Mouse (Mus musculus): Measurements from ENCODE around the gene Ggcx. TPM values are rescaled to one million over a fixed set of nuclear protein-coding genes. Genes with fewer than 3 reads are reported as not detected.

The Ggcx gene
- polyA plus RNA-seq, 1 experiment from 2014 or later: 48.0 TPM

GRCm38 (mm10) chr6:72410003-72410402, 4.1 kb upstream of the Ggcx start:
- Histone ChIP-seq H3K4me2 (no peak overlapping the region), H3K27me3 (no peaks in the 10 kb centered on the region)
- 39% methylated on average over 1 of the region's 1 CpGs for WGBS

GRCm38 (mm10) chr6:72410518-72410917, 3.6 kb upstream of the Ggcx start:
- no peak overlapping the region for H3K4me2 ChIP-seq
- no peaks in the 10 kb centered on the region for H3K36me3 ChIP-seq
- no peak overlapping the region for H3K4me3 ChIP-seq
- H3K9me3 ChIP-seq: no peaks in the 10 kb centered on the region
- peaks cover 11% of the 10 kb centered on the region for H3K4me1 ChIP-seq
- no peak for ATAC-seq (ENCODE audit: insufficient number of reproducible peaks, low FRiP score, low TSS enrichment, low read depth)
- no peaks in the 10 kb centered on the region for H3K27me3 ChIP-seq
- no peak overlapping the region for H3K9ac ChIP-seq
- WGBS: 84% methylated on average over 7 of the region's 7 CpGs
- H3K27ac ChIP-seq: no peak overlapping the region

More at GRCm38 (mm10) chr6:72410003-72410402, 4.1 kb upstream of the Ggcx start:
- H3K4me1 ChIP-seq: peaks cover 7% of the 10 kb centered on the region
- H3K9me3 ChIP-seq: no peaks in the 10 kb centered on the region
- H3K36me3 ChIP-seq: no peaks in the 10 kb centered on the region
- H3K27ac ChIP-seq: no peak overlapping the region
- no peak overlapping the region for H3K9ac ChIP-seq
- no peak for ATAC-seq (ENCODE audit: insufficient number of reproducible peaks, low FRiP score, low TSS enrichment, low read depth)
- no peak overlapping the region for H3K4me3 ChIP-seq

- 80% methylated on average over 5 of the region's 5 CpGs for WGBS
Measured at GRCm38 (mm10) chr6:72415181-72415580, 1.1 kb downstream of the Ggcx start.

GRCm38 (mm10) chr6:72415964-72416772, 2.1 kb downstream of the Ggcx start:
- 80% methylated on average over 7 of the region's 7 CpGs for WGBS

More at GRCm38 (mm10) chr6:72415181-72415580, 1.1 kb downstream of the Ggcx start:
- H3K9ac ChIP-seq: no peak overlapping the region
- peak overlapping the region; percentile 79 for H3K4me3 ChIP-seq
- no peak overlapping the region for H3K27ac ChIP-seq
- no peaks in the 10 kb centered on the region for H3K27me3 ChIP-seq
- peaks cover 25% of the 10 kb centered on the region for H3K4me1 ChIP-seq
- no peaks in the 10 kb centered on the region for H3K9me3 ChIP-seq
- no peak for ATAC-seq (ENCODE audit: insufficient number of reproducible peaks, low FRiP score, low TSS enrichment, low read depth)
- peak overlapping the region; percentile 55 for H3K4me2 ChIP-seq
- H3K36me3 ChIP-seq: peaks cover 33% of the 10 kb centered on the region

GRCm38 (mm10) chr6:72418279-72418678, 4.2 kb downstream of the Ggcx start:
- H3K36me3 ChIP-seq: peaks cover 62% of the 10 kb centered on the region
- no peak overlapping the region for H3K4me2 ChIP-seq
- H3K9ac ChIP-seq: no peak overlapping the region
- H3K4me3 ChIP-seq: no peak overlapping the region
- H3K27ac ChIP-seq: no peak overlapping the region
- peaks cover 25% of the 10 kb centered on the region for H3K4me1 ChIP-seq
- ATAC-seq (ENCODE audit: insufficient number of reproducible peaks, low FRiP score, low TSS enrichment, low read depth): no peak
- no peaks in the 10 kb centered on the region for H3K27me3 ChIP-seq
- H3K9me3 ChIP-seq: no peaks in the 10 kb centered on the region
- WGBS: 92% methylated on average over 4 of the region's 4 CpGs

More at GRCm38 (mm10) chr6:72415964-72416772, 2.1 kb downstream of the Ggcx start:
- Histone ChIP-seq H3K4me1 (peaks cover 25% of the 10 kb centered on the region), H3K27me3 (no peaks in the 10 kb centered on the region), H3K36me3 (peaks cover 42% of the 10 kb centered on the region), H3K9me3 (no peaks in the 10 kb centered on the region), H3K4me3 (0 out of 2 replicates have a peak overlapping the region, but pooled peaks have one; percentile 79), H3K9ac (no peak overlapping the region), H3K27ac (no peak overlapping the region), H3K4me2 (peak overlapping the region; percentile 55; the same call in 1 of the 2 replicates)
- ATAC-seq (ENCODE audit: insufficient number of reproducible peaks, low FRiP score, low TSS enrichment, low read depth): no peak

- Histone ChIP-seq H3K9ac (no peak overlapping the region), H3K4me1 (peaks cover 20% of the 10 kb centered on the region), H3K4me3 (no peak overlapping the region), H3K9me3 (no peaks in the 10 kb centered on the region), H3K27me3 (no peaks in the 10 kb centered on the region), H3K4me2 (no peak overlapping the region), H3K36me3 (peaks cover 77% of the 10 kb centered on the region), H3K27ac (no peak overlapping the region)
- WGBS: 86% methylated on average over 1 of the region's 1 CpGs
- no peak for ATAC-seq (ENCODE audit: insufficient number of reproducible peaks, low FRiP score, low TSS enrichment, low read depth)
Measured at GRCm38 (mm10) chr6:72419806-72420205, 5.7 kb downstream of the Ggcx start.

- no peak overlapping the region for H3K4me3 ChIP-seq
- H3K4me1 ChIP-seq: peaks cover 10% of the 10 kb centered on the region
- no peaks in the 10 kb centered on the region for H3K9me3 ChIP-seq
- WGBS: 94% methylated on average over 10 of the region's 10 CpGs
- H3K9ac ChIP-seq: no peak overlapping the region
- H3K36me3 ChIP-seq: peaks cover 88% of the 10 kb centered on the region
- no peaks in the 10 kb centered on the region for H3K27me3 ChIP-seq
- H3K27ac ChIP-seq: no peak overlapping the region
- no peak overlapping the region for H3K4me2 ChIP-seq
- ATAC-seq (ENCODE audit: insufficient number of reproducible peaks, low FRiP score, low TSS enrichment, low read depth): no peak
Measured at GRCm38 (mm10) chr6:72420901-72421300, 6.8 kb downstream of the Ggcx start.

GRCm38 (mm10) chr6:72425646-72426045, 11.5 kb downstream of the Ggcx start:
- Histone ChIP-seq H3K4me1 (peaks cover 4% of the 10 kb centered on the region; the same call in 1 of the 2 replicates), H3K27ac (no peak overlapping the region), H3K4me2 (no peak overlapping the region), H3K27me3 (no peaks in the 10 kb centered on the region), H3K4me3 (no peak overlapping the region), H3K9ac (no peak overlapping the region), H3K36me3 (peaks cover 88% of the 10 kb centered on the region), H3K9me3 (no peaks in the 10 kb centered on the region)
- WGBS: 91% methylated on average over 11 of the region's 11 CpGs
- ATAC-seq (ENCODE audit: insufficient number of reproducible peaks, low FRiP score, low TSS enrichment, low read depth): no peak

- Histone ChIP-seq H3K27me3 (no peaks in the 10 kb centered on the region), H3K36me3 (peaks cover 88% of the 10 kb centered on the region), H3K27ac (no peak overlapping the region), H3K9ac (no peak overlapping the region), H3K4me3 (no peak overlapping the region), H3K9me3 (no peaks in the 10 kb centered on the region), H3K4me2 (no peak overlapping the region), H3K4me1 (peaks cover 4% of the 10 kb centered on the region; the same call in 1 of the 2 replicates)
- peak; percentile 77 for ATAC-seq (ENCODE audit: insufficient number of reproducible peaks, low FRiP score, low TSS enrichment, low read depth)
- WGBS: 22% methylated on average over 8 of the region's 8 CpGs
Measured at GRCm38 (mm10) chr6:72428036-72428435, 13.9 kb downstream of the Ggcx start.

- no peak overlapping the region for H3K9ac ChIP-seq
- no peaks in the 10 kb centered on the region for H3K9me3 ChIP-seq
- ATAC-seq (ENCODE audit: insufficient number of reproducible peaks, low FRiP score, low TSS enrichment, low read depth): no peak
- peaks cover 4% of the 10 kb centered on the region; the same call in 1 of the 2 replicates for H3K4me1 ChIP-seq
- H3K4me3 ChIP-seq: no peak overlapping the region
- WGBS: 82% methylated on average over 21 of the region's 21 CpGs
- peaks cover 87% of the 10 kb centered on the region for H3K36me3 ChIP-seq
- no peak overlapping the region for H3K4me2 ChIP-seq
- H3K27ac ChIP-seq: no peak overlapping the region
- no peaks in the 10 kb centered on the region for H3K27me3 ChIP-seq
Measured at GRCm38 (mm10) chr6:72429061-72429842, 15.1 kb downstream of the Ggcx start.

- peaks cover 9% of the 10 kb centered on the region for H3K4me1 ChIP-seq
- peaks cover 87% of the 10 kb centered on the region for H3K36me3 ChIP-seq
- H3K9me3 ChIP-seq: no peaks in the 10 kb centered on the region
- 34% methylated on average over 5 of the region's 5 CpGs for WGBS
- H3K27ac ChIP-seq: 0 out of 2 replicates have a peak overlapping the region, but pooled peaks have one; percentile 3
- ATAC-seq (ENCODE audit: insufficient number of reproducible peaks, low FRiP score, low TSS enrichment, low read depth): no peak
- no peak overlapping the region for H3K4me2 ChIP-seq
- no peaks in the 10 kb centered on the region for H3K27me3 ChIP-seq
- no peak overlapping the region for H3K9ac ChIP-seq
- H3K4me3 ChIP-seq: no peak overlapping the region
Measured at GRCm38 (mm10) chr6:72430989-72431921, 17.1 kb downstream of the Ggcx start.
